Mouse (Mus musculus): ENCODE results near the gene Ppcs. TPM values are rescaled to one million over a fixed set of nuclear protein-coding genes. Genes with fewer than 3 reads are reported as not detected.

Ppcs gene
- total RNA-seq, 2 experiments from 2014 or later = 10.4 to 15.9 TPM

DNA sequence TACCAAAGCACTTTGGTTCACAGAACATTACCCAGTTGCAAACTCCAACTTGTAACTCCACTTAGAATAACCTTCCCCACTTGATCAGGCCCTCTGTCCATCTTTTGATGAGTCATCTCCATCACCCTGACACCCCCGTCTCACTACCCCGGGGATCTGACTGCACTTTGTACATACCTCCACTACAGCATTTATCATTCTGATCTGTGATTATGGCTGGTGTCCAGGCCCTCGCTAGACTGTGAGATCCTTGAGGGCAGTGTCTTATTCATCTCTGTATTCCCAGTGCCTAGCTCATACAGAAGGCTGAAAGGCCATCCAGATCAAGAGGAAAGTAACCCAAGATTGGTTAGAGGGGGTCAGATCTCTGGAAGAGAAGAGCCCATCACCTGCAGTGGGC is 1.0 kb downstream of the Ppcs start:
- no peak for ATAC-seq (replicated peaks; ENCODE audit: poor library complexity)

DNA sequence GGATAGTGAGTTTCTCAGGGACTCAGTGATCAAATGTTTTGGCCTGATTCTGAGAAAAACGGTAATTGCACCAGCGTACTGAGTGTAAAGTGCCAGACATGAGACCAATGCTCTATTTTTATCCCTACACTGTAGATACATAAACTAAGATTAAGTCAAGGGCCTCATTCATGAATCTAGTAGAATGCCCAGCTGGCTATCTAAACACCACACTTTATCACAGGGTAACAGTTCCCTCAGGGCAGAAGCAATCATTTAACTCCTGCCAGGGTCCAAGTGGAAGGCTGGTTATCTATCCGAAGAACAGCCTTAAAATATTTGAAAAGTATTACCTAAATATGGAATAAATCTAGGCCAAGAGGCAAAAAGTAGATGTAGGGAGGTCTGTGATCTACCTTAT is 4.3 kb downstream of the Ppcs start:
- peak; percentile 36 for ATAC-seq (replicated peaks; ENCODE audit: poor library complexity)

DNA sequence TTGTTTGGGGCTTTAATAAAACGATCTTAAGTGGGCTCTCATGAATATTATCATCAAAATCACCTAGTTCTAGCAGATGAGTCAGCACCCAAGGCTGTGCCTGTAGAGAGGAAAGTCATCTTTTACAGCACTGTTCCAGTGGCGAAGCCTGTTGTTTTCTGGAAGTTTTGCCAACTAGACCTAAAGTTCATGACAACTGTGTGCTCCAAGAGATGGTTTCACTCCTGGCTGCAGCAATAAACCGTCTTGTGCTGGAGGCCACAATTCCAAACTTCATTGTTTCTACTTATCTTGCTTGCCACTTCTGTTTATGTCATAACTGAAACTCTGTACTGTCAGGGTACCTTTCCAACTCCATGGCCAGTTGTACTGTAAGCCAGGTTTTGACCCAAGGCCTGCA is 5.0 kb downstream of the Ppcs start:
- ATAC-seq (replicated peaks; ENCODE audit: poor library complexity) = no peak

DNA sequence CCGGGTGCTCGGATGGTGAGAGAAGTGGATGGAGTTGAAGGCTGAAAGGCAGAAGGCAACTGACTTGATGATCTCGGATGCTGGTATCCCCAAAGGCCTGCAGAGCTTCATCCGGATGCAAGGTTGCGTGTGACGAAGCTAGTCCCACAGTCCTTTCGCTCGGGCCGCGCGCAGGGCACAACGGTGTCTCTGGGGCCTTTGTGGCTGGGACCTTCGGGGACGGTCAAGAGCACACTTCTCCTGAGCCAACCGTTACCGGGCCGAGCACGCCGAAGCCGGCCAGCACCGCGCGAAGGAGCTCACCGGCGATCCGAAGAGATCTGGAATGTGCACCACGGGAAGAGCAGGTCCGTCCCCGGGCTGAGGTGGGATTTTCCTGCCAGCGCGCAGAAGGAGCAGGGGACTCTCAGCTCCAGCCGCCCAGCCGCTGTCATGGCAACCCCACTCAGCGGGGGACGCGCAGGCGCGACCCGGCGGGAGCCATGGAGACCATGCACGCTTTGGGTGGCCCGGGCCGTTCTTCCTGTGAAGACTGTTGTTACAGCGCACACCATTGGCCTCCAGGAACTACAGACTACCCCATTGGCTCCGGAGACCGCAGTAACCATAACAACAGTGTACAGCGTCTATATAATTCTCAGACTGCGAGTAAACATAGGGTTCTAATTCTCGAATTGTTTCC is 7.0 kb downstream of the Ppcs start, which contains the start of gene Ccdc30:
Gene Ccdc30, minus strand, starts transcription at position 450 of the 682 bp plus-strand sequence.
- ATAC-seq (replicated peaks; ENCODE audit: poor library complexity) = peak; percentile 92

DNA sequence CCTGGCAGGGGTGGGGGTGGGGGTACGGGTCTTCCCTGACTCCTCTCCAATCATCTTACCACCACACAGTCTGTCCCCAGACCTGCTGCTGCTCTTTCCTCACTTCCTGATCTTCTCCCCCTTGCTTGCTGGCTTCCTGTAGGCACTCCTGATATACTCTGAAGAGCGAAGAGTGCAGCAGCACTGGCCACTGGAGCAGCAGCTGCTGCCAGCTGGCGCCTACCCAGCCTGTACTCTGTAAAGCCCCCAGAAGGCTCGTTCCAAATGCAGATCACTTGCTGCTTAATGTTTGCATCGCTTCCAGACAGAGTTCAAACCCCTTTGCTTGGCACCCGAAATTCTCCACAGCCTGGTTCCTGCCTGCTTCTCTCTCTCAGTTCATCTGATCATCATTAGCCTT is 9.4 kb downstream of the Ppcs start:
- peak; percentile 26; the same call in 1 of the 2 replicates for ATAC-seq (replicated peaks; ENCODE audit: poor library complexity)

DNA sequence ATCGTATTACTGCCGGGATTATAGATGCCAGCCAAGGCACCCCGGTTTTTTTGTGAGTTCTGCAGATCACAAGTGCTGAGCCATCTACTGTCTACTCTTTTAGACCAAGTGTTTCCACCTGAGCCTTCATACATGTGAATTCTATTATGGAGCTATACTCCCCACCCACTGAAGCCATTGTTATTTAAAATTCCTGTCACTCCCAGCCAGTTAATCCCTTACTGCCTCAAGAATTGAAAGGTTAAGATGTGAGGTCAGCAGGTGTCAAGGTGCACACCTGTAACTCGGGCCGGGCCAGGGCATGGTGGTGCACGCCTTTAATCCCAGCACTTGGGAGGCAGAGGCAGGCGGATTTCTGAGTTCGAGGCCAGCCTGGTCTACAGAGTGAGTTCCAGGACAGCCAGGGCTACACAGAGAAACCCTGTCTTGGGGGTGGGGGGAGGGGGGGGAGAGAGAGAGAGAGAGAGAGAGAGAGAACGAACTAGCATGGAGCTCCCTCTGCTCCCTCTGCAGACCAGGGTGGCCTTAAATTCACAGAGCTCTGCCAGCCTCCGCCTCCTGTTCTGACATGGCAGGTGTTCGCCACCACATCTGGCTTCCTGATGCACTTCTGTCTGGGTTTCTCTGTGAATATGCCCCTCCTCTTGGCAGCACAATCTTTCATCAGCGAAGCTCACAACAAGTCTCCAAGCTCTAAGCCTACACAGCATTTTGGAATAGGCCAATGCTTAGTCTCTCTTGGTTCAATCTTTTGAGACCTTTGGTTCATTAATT is 10.2 kb downstream of the Ppcs start:
- ATAC-seq (replicated peaks; ENCODE audit: poor library complexity) = no peak

DNA sequence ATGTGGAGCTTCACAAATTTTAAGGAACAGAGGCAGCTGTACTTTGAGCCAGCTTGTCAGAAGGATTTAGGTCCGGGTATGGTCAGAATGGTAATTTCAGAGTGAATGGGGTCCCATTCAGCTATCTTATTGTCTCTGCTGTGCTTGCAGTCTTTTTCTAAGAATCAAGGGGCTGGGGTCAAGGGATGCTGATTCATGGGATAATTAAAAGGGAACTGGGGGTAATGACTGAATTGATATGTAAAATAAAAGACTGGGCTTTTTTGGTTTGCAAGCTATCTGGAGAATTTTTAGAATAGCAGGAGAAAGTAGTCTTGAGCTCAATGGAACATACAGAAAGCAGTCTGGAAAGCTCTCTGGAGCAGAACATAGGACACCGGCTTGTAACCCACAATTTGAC is 18.8 kb downstream of the Ppcs start:
- ATAC-seq (replicated peaks; ENCODE audit: poor library complexity) = no peak

DNA sequence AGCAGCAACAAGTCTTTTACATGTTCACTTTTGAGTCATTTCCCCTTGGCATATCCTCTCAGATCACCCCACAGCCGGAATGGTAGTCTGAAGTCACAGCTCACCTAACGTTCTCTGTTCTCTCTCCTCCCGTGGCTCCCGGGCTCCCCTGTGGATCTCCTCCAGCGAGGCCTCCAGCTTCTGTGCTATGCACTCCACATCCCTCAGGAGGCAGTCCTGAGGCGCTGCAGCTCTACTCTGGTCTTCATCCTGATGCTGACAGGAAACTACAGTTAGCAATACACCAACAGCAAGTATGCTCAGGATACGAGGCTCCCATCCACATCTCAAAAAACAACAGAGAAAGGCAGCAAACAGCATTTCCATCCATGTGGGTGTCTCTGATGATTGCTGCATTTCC is 21.3 kb downstream of the Ppcs start:
- ATAC-seq (replicated peaks; ENCODE audit: poor library complexity) = no peak

DNA sequence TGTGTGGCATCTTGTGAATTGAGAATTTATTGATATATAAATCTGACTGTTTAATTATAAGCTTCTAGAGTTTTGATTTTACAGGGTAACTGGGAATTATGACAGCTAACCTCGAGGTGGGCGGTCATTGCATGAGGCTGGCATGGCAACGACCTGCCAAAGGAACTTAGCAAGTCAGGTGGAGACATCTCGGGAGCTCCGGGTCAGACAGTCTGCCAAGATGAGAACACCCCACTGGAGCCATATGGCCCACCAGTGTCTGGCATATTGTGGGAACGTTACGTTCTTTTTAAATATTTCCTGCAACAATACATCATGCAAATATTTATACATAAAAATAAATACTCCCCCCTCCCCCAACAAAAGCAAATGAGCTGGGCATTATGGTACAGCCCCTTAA is 23.5 kb downstream of the Ppcs start:
- ATAC-seq (replicated peaks; ENCODE audit: poor library complexity) = no peak

DNA sequence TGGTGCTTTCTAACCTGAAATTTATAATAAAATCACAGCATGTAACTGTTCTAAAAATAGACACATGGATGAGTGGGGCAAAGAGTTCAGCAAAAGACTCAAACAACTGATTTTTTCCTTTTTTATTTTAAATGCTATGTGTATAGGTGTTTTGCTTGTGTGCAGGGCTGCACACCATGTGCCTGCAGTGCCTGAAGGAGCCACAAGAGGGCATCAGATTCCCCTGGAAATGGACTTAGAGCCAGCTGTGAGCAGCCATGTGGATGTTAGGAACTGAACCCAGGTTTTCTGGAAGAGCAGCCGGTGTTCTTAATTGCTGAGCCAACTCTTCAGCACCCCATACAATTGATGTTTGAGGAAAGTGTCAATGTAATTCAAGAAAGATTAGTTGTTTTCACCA is 31.9 kb downstream of the Ppcs start:
- ATAC-seq (replicated peaks; ENCODE audit: poor library complexity) = peak; percentile 52; the same call in 1 of the 2 replicates

DNA sequence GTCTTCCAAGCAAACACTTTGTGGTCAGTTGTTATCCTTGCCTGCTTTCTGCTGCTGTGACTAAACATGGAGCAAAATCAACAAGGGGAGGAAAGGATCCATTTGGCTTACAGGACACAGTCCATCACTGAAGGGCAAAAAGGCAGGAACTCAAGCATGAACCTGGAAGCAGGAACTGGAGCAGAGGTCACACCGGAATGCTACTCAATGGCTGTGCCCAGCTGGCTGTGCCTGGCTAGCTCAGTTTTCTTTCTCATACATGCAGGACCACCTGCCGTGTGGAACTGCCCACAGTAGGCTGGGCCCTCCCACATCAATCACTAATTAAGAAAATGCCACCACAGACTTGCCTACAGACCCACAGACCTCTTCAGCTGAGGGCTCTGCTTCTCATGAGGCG is 33.0 kb downstream of the Ppcs start:
- no peak for ATAC-seq (replicated peaks; ENCODE audit: poor library complexity)

DNA sequence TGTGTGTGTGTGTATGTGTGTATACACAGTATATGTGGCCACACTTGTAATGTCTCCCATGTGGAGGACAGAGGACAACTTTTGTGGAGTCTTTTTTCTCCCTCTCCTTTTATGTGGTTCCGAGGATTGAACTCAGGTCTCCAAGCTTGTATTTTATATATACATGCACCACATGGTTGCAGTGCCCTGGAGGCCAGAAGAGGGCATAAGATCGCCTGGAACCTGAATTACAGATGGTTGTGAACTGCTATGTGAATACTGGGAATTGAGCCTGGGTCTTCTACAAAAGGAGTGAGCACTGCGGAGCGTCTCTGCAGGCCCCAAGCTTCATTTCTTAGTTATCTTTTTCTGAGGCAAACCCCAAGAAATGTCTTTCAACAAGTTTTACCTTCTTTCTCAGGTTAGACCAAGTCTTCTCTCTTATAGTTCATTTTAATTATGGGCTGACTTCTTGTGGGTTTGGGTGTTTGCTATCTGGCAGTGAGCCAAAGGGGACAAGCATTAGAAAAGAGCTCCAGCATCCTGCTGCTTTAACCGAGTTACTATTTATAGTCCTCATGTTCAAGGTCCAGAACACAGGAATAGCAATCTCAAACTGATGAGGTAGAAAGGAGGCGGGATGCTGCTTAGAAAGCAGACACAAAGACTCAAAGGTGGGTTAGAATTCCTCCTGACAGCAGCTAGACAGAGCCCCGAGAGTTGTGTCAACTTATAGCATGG is 40.6 kb downstream of the Ppcs start:
- no peak for ATAC-seq (replicated peaks; ENCODE audit: poor library complexity)

DNA sequence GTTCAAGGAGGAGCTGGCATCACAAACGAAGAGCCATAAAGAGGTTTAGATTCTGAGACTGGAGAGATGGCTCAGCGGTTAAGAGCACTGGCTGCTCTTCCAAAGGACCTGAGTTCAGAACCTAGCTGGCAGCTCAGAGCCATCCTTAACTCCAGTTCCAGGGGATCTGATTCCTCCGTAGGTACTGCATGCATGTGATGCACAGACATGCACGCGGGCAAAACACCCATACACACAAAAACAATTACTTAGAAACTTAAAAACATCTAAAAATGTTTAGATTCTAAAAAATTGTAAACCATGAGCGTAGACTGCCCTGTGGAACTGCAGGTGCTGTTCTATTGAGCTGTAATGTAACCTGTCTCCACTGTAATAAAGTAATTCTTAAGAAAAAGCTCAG is 52.8 kb downstream of the Ppcs start:
- no peak for ATAC-seq (replicated peaks; ENCODE audit: poor library complexity)

Other genes with a start within 250 kb of the Ppcs start
- gene Zfp691, start 248.2 kb downstream of the Ppcs start, total RNA-seq (2015) = 3.2 and 3.5 TPM in 2 replicates
- gene Zfp691, start 248.2 kb downstream of the Ppcs start, total RNA-seq (2017) = 2.5 and 5.2 TPM in 2 replicates
- 25.4 and 48.3 TPM in 2 replicates for gene Ermap, start 232.4 kb downstream of the Ppcs start, total RNA-seq (2015)
- 13.3 and 34.2 TPM in 2 replicates for gene Ermap, start 232.4 kb downstream of the Ppcs start, total RNA-seq (2017)
- gene Svbp, start 227.1 kb downstream of the Ppcs start, total RNA-seq (2015) = 37.3 and 44.8 TPM in 2 replicates
- gene Svbp, start 227.1 kb downstream of the Ppcs start, total RNA-seq (2017) = 17.3 and 43.0 TPM in 2 replicates
- not detected in 2 replicates for gene Tmem269, start 204.2 kb downstream of the Ppcs start, total RNA-seq (2015)
- gene Tmem269, start 204.2 kb downstream of the Ppcs start, total RNA-seq (2017) = not detected in 2 replicates
- gene AU022252, start 189.7 kb downstream of the Ppcs start, total RNA-seq (2015) = 3.4 and 4.6 TPM in 2 replicates
- gene AU022252, start 189.7 kb downstream of the Ppcs start, total RNA-seq (2017) = 8.0 and 12.4 TPM in 2 replicates
- 7.2 and 7.7 TPM in 2 replicates for gene P3h1, start 189.5 kb downstream of the Ppcs start, total RNA-seq (2015)
- gene P3h1, start 189.5 kb downstream of the Ppcs start, total RNA-seq (2017) = 9.6 and 10.6 TPM in 2 replicates
- not detected in 2 replicates for gene Cldn19, start 167.0 kb downstream of the Ppcs start, total RNA-seq (2015)
- not detected in 2 replicates for gene Cldn19, start 167.0 kb downstream of the Ppcs start, total RNA-seq (2017)
- 1,533 and 1,599 TPM in 2 replicates for gene Ybx1, start 127.8 kb downstream of the Ppcs start, total RNA-seq (2015)
- gene Ybx1, start 127.8 kb downstream of the Ppcs start, total RNA-seq (2017) = 1,470 and 1,694 TPM in 2 replicates
- gene Ppih, start 101.9 kb downstream of the Ppcs start, total RNA-seq (2015) = 137 and 138 TPM in 2 replicates
- gene Ppih, start 101.9 kb downstream of the Ppcs start, total RNA-seq (2017) = 161 and 163 TPM in 2 replicates
- 0.66 TPM in 1 of 2 replicates, not detected in the other for gene Ccdc30, start 6.9 kb downstream of the Ppcs start, total RNA-seq (2015)
- gene Ccdc30, start 6.9 kb downstream of the Ppcs start, total RNA-seq (2017) = 0.14 and 1.0 TPM in 2 replicates
- not detected in 2 replicates for gene Zmynd12, start 394 bp upstream of the Ppcs start, total RNA-seq (2015)
- gene Zmynd12, start 394 bp upstream of the Ppcs start, total RNA-seq (2017) = not detected in 2 replicates
- gene Rimkla, start 70.2 kb upstream of the Ppcs start, total RNA-seq (2015) = not detected in 2 replicates
- not detected in 2 replicates for gene Rimkla, start 70.2 kb upstream of the Ppcs start, total RNA-seq (2017)
- 26.5 and 45.1 TPM in 2 replicates for gene Foxj3, start 114.6 kb upstream of the Ppcs start, total RNA-seq (2015)
- gene Foxj3, start 114.6 kb upstream of the Ppcs start, total RNA-seq (2017) = 12.0 and 32.4 TPM in 2 replicates
- gene Frg2f1, start 117.1 kb upstream of the Ppcs start, total RNA-seq (2015) = 0.44 and 0.83 TPM in 2 replicates
- 0.88 TPM in 1 of 2 replicates, not detected in the other for gene Frg2f1, start 117.1 kb upstream of the Ppcs start, total RNA-seq (2017)
- not detected in 2 replicates for gene Guca2a, start 215.3 kb upstream of the Ppcs start, total RNA-seq (2015)
- gene Guca2a, start 215.3 kb upstream of the Ppcs start, total RNA-seq (2017) = not detected in 2 replicates
- gene Guca2b, start 236.5 kb upstream of the Ppcs start, total RNA-seq (2015) = not detected in 2 replicates
- gene Guca2b, start 236.5 kb upstream of the Ppcs start, total RNA-seq (2017) = not detected in 2 replicates